Mouse (Mus musculus) left cerebral cortex, adult 18-20 months (tissue): ENCODE results near the gene Lrrc23. TPM values are rescaled to one million over a fixed set of nuclear protein-coding genes. Genes with fewer than 3 reads are reported as not detected.

ENCODE experiments used
- DNase-seq, 2 experiments: peaks; one replicate each; pipeline ENCODE4 v3.0.0; 2021 to 2022; ENCODE audit warnings: low spot score in 2 of 2, mixed read lengths in 1 of 2
- total RNA-seq, 2 experiments: library from RNA; stranded (reverse); gene quantifications; 2 replicates each; pipeline ENCODE4 v1.2.3; 2021

The Lrrc23 gene
- total RNA-seq, 2 experiments from 2014 or later, result 1.0 to 1.1 TPM

DNA sequence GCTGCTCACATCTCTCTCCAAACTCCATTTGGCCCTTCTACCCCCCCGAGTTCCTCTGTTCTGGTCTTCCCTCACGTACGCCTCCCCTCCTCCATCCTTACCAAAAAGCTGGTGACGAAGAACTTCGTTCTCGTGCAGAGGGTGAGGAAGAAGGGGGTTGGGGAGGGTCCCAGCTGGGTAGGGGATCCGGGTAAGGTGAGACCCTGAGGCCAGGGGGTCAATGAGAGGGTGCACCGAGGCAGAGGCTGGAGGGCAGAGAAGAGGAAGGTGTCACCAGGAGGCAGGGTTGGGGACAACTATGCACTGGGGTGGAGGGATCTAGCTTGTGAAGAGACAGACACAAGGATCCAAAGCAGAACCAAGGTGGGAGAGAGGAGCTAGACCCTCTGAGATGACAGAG lies 35.9 kb downstream of the Lrrc23 start:
- no peak for DNase-seq

- DNase-seq, result no peak
These were observed 36.5 kb downstream of the Lrrc23 start for GRCm38 (mm10) chr6:124742839-124743514.

DNA sequence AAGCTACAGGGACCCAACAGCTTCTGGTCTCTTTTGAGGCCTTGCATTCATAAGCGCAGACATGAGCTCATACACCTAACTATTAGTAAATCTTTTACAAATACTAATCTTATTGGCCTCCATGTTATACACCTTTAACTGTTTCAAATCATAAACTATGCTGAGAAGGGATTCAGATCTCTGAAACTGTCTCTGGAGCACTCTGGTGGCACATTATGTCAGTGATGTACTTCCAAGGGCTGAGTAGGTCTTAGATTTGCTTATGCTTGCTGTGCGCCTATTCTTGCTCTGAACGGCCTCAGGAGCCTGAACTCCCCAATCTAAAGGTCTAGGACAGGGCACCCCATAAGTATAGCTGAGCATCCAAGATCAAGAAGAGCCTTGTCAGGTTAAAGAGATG lies 37.7 kb downstream of the Lrrc23 start:
- no peak for DNase-seq

DNA sequence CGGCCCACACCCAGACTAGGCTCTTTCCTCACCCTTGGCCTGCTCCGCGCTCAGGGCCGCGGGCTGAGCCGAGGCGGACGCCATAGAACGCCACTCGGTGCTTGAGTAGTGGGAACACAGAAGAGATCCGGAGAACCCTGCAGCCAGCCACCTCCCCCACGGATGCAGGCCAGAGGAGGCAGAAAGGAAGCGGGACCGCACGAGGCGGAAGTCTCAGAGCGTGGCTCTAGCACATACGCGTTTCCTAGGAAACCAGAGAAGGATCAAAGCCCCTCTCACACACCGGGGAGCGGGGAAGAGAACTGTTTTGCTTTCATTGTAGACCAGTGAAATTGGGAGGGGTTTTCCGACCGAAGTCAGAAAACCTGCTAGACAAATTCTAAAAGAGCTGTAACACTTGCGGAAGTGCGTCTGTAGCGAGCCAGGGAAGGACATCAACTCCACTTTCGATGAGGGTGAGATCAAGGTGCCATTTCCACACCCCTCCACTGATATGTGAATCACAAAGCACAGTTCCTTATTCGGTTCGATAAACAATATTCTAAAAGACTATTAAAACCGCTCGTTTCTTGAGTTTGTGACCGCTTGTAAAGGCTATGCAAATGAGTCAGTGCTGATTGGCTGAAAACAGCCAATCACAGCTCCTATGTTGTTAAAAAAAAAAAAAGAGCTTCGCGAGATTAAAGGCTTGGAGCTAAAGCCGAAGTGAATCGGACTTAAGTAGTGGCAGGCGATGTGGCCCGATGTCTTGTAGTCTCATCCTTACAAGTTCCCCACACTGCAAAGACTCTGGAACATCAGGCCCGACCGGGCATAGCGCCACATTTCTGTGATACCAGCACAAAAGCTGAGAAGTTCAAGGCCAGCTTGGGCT lies 38.4 kb downstream of the Lrrc23 start, which contains the start of gene Grcc10:
Gene Grcc10 (minus strand): TSS at position 487 of the 874 bp plus-strand sequence.
- peak; percentile 82 to 88 for DNase-seq

DNA sequence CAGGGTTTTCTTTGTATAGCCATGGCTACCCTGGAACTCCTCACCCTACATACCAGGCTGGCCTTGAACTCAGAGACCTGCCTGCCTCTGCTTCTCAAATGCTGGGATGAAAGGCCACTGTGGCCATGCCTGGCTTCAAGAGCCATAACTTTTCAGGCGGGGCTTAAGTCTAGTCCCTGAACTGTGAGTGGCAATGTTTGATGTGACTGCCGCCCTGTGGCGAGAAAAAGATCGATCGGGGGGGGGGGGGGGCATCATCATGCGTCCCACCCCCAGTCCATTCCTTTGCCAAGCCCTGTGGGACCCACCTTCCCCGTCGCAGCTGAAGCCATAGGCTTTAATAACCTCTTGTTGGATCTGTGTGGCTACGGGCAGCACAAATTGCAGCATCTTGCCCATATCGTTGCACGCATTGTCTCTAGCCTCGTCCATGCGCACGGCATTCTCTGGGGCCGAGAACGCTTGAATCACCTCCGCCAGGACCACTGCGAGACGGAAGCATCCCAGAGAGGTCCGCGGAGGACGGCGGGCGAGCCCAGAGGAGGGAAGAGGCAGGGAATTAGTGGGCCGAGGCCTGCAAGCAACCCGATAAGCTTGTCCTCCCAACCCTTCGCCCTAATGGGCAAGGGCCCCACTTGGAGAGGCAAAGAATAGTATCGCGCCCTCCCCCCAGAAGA lies 39.2 kb downstream of the Lrrc23 start:
- peak; percentile 46 to 62 for DNase-seq

DNA sequence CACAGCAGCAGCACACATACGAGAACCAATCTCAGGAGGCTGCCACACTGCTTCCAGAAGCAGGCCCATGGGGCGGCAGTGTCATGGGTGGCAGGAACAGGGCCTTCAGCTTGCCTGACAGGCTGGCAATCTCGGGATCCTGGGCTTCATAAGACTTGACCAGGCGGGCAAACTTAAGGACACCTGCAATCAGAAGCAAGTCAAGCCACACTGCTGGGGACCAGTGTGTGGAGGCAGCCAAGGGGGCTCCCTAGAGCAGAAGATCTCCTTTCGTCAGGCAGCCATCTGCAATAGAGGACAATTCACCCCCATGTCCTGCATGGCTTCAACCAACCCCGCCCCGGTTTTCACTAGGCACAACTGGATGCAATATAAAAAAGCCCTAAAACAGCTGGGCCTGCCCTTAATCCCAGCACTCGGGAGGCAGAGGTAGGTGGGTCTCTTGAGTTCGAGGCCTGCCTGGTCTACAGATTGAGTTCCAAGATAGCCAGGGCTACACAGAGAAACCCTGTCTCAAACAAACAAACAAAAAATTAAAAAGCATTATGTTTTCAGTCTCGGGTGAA lies 40.2 kb downstream of the Lrrc23 start:
- no peak for DNase-seq

GRCm38 (mm10) chr6:124738511-124739023 lies 41.0 kb downstream of the Lrrc23 start, which contains the start of gene Ptpn6:
TSS of gene Ptpn6 (minus strand) at chr6:124738714.
- DNase-seq, result no peak

DNA sequence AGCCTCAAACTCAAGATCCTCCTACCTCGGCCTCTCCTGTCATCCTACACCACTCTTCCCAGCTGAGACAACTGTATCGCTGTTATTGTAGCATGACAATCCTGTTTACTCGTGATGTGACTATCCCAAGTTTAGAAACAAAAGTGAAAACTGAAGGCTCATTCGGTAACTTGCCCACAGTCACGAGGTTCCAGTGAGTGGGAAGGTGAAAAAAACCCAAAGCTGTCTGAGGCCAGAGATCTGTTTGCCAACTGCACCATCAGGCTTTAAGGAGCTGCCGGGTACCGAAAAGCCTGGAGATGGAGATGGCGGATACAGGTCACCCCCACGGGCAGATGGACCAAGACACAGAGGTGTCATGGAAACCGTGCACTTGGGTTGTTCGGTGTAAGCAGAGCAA lies 42.5 kb downstream of the Lrrc23 start:
- DNase-seq, result peak; percentile 43 to 58

DNA sequence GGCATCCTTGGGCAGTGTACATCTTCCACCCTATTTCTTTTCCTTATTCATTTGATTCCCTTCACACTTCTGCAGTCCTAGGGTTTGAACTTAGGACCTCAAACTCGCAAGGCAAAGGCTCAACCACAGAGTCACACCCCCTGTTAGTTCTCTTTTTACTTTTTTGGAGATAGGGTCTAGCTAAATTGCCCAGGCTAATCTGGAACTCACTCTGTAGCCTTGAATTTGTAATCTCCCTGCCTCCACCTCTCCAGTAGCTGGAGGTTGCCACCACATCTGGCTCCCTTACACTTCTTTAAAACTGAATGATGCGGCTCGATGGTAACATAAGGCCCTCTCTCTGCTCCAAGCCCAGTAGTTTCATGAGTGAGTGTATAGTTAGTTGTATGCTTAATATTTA lies 45.1 kb downstream of the Lrrc23 start:
- DNase-seq, result no peak

- DNase-seq, result no peak
These were observed 46.8 kb downstream of the Lrrc23 start for GRCm38 (mm10) chr6:124732476-124733370.

DNA sequence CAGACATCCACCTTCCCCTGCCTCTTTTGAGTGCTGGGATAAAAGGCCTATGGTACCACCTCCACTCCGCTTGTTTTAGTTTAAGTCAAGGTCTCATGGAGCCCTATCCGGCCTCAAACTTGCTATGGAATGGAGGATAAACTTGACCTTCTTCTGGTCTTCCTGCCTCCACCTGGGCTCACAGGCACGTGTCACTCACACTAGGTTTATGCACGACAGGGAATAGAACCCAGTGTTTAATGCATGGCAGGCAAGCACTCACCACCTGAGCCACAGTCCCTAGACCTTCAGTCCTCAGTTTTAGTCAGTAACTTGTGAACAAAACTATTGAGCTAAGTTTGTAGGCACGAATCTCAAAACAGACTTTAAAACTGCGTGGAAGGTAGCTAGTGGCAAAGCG lies 48.5 kb downstream of the Lrrc23 start:
- DNase-seq, result no peak

GRCm38 (mm10) chr6:124729850-124730705 lies 49.4 kb downstream of the Lrrc23 start:
- DNase-seq, result no peak

DNA sequence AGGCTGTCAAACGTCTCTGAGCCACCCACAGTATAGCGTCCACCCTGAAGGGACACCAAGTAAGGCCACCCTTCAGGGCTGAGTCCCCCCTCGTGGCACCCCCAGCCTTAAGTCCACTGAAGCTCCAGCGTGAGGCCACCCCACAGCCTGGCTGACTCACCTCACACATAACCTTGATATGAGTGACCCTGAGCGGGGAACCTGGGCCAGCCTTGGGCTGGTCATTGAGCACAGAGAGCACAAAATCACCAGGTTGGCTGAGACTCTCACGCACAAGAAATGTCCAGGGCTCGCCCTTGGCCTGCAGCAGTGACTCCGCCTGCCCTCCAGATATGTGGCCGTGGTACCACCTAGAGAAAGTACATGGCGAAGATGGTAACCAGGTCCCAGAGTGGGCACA lies 50.9 kb downstream of the Lrrc23 start:
- no peak for DNase-seq

DNA sequence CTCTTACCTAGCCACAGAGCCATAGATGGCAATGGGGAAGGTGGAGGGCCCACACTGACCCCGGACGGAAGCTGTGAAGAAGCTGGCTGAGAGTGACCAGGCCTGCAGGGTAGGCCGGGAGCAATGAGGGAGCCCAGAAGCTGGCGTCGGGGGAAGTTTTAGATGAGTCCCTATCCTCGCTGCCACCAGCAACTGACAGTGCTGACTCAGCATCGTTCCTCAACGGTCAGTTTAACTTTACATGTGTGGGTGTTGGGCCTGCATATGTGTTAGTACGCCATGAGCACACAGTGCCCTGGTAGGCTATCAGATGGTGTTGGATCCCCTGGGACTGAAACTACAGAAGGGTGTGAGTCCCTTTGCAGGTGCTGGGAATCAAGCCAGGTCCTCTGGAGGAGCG lies 55.1 kb downstream of the Lrrc23 start:
- no peak for DNase-seq

GRCm38 (mm10) chr6:124723541-124723940 lies 56.0 kb downstream of the Lrrc23 start:
- no peak for DNase-seq

GRCm38 (mm10) chr6:124722876-124723473 lies 56.6 kb downstream of the Lrrc23 start:
- DNase-seq, result no peak

DNA sequence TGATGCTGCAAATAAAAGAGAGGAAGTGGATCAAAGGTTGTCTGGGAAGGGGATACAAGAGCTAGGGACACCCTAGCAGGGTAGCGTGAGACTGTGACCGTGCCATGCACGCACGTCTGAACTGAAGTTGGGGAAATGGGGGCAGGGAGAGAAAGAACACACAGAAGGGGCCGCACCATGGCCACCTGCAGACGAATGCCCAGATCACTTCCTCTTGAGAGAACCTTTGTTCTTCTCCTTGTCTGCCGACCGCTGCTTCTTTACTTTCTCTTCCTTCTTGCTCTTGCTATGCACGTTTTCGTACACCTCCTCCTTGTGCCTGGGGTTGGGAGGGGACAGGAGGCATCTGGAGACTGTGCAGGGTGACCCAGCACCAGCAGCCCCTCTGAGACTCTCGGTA lies 58.6 kb downstream of the Lrrc23 start:
- DNase-seq, result no peak
